Comparison of ENCODE assay signal across 28 mouse cellular contexts in genomic region chr11:114683029-114683721, GRCm38 (mm10). TPM values are rescaled to one million over a fixed set of nuclear protein-coding genes. Genes with fewer than 3 reads are reported as not detected.
A peak's percentile ranks its signal among the peaks of the same experiment; 100 is the strongest.
DNase-seq lines count a peak whose midpoint lies in the region; ATAC-seq and TF ChIP-seq lines count a peak whose summit lies in the region.
"Had no signal": no experiment of that assay in that cellular context is flagged by ENCODE, and none has a peak within 500 bp of the region (broad histone marks: within the 10 kb centered on the region; RNA-seq: fewer than 3 reads in every experiment).

No protein-coding gene starts in this region.

- H3K4me3 ChIP-seq in liver, adult 2 months (ENCODE audit: insufficient read depth, low read depth, low read length): no peak overlapping the region
- H3K4me3 ChIP-seq in liver, embryonic 11.5 days (ENCODE audit: low read depth, low read length): no peak overlapping the region
- no peak overlapping the region for H3K4me3 ChIP-seq in myocyte
- H3K4me3 ChIP-seq in hindbrain, postnatal 0 days (ENCODE audit: low read length): no peak overlapping the region
- no peak overlapping the region for H3K4me3 ChIP-seq in heart, embryonic 11.5 days (ENCODE audit: low read depth, low read length)
- H3K4me3 ChIP-seq: embryonic facial prominence, embryonic 15.5 days; forebrain, embryonic 15.5 days; hindbrain, embryonic 15.5 days; layer of hippocampus, adult 2 months; limb, embryonic 10.5 days; midbrain, embryonic 12.5 days; neural tube, embryonic 13.5 days had no signal

- H3K27me3 ChIP-seq in liver, adult 2 months (ENCODE audit: control insufficient read depth, insufficient read depth, low read length): no peaks in the 10 kb centered on the region
- no peaks in the 10 kb centered on the region for H3K27me3 ChIP-seq in liver, embryonic 11.5 days (replicated peaks; ENCODE audit: control insufficient read depth, insufficient read depth, low read length)
- no peaks in the 10 kb centered on the region for H3K27me3 ChIP-seq in myocyte (ENCODE audit: control insufficient read depth, insufficient read depth, insufficient read length)
- no peaks in the 10 kb centered on the region for H3K27me3 ChIP-seq in hindbrain, postnatal 0 days (ENCODE audit: insufficient read depth, low read length)
- peaks cover 2% of the 10 kb centered on the region; the same call in 1 of the 2 replicates for H3K27me3 ChIP-seq in heart, embryonic 11.5 days (ENCODE audit: control insufficient read depth, insufficient read depth, low read length)
- H3K27me3 ChIP-seq: embryonic facial prominence, embryonic 15.5 days; forebrain, embryonic 15.5 days; hindbrain, embryonic 15.5 days; midbrain, embryonic 12.5 days; neural tube, embryonic 13.5 days had no signal

- no peaks in the 10 kb centered on the region for H3K9me3 ChIP-seq in liver, embryonic 11.5 days (ENCODE audit: control insufficient read depth, low read length)
- H3K9me3 ChIP-seq in hindbrain, postnatal 0 days (ENCODE audit: low read length): no peaks in the 10 kb centered on the region
- H3K9me3 ChIP-seq in heart, embryonic 11.5 days (replicated peaks; ENCODE audit: control insufficient read depth, low read length): no peaks in the 10 kb centered on the region
- H3K9me3 ChIP-seq: embryonic facial prominence, embryonic 15.5 days; forebrain, embryonic 15.5 days; heart, embryonic 10.5 days; hindbrain, embryonic 15.5 days; limb, embryonic 10.5 days; midbrain, embryonic 12.5 days; neural tube, embryonic 13.5 days had no signal

- no peak for TF ChIP-seq POLR2A in liver, adult 2 months (IDR thresholded peaks at IDR 0.05; ENCODE audit: extremely low read depth, insufficient read depth, low read length)
- no peak for TF ChIP-seq POLR2A in myocyte (IDR thresholded peaks at IDR 0.05; ENCODE audit: insufficient read length, low read depth)

- H3K9ac ChIP-seq in liver, adult 2 months (ENCODE audit: low read depth, low read length): no peak overlapping the region
- H3K9ac ChIP-seq in liver, embryonic 11.5 days (ENCODE audit: low read depth, low read length): no peak overlapping the region
- no peak overlapping the region for H3K9ac ChIP-seq in hindbrain, postnatal 0 days (replicated peaks; ENCODE audit: low read length)
- no peak overlapping the region for H3K9ac ChIP-seq in heart, embryonic 11.5 days (ENCODE audit: low read depth, low read length)
- H3K9ac ChIP-seq: embryonic facial prominence, embryonic 15.5 days; forebrain, embryonic 15.5 days; hindbrain, embryonic 15.5 days; liver, postnatal 0 days; midbrain, embryonic 12.5 days; neural tube, embryonic 13.5 days had no signal

- no peak for TF ChIP-seq CTCF in liver, adult 2 months (IDR thresholded peaks at IDR 0.05; ENCODE audit: low read depth, low read length)
- no peak for TF ChIP-seq CTCF in hindbrain, postnatal 0 days (IDR thresholded peaks at IDR 0.05; ENCODE audit: low read depth)

- no peak overlapping the region for H3ac ChIP-seq in myocyte (ENCODE audit: control insufficient read depth, insufficient read length)

- peak overlapping the region; percentile 60 for H3K27ac ChIP-seq in liver, adult 2 months (replicated peaks; ENCODE audit: insufficient read depth, low read depth, low read length)
- H3K27ac ChIP-seq in liver, embryonic 11.5 days (ENCODE audit: low read depth, low read length): no peak overlapping the region
- no peak overlapping the region for H3K27ac ChIP-seq in hindbrain, postnatal 0 days
- H3K27ac ChIP-seq in heart, embryonic 11.5 days (ENCODE audit: low read depth, low read length): no peak overlapping the region
- H3K27ac ChIP-seq: embryonic facial prominence, embryonic 15.5 days; forebrain, embryonic 15.5 days; hindbrain, embryonic 15.5 days; layer of hippocampus, adult 2 months; midbrain, embryonic 12.5 days; neural tube, embryonic 13.5 days had no signal

- H3K4me1 ChIP-seq in liver, adult 2 months (ENCODE audit: control insufficient read depth, insufficient read depth, low read length): peaks cover 66% of the 10 kb centered on the region
- peaks cover 10% of the 10 kb centered on the region for H3K4me1 ChIP-seq in liver, embryonic 11.5 days (replicated peaks; ENCODE audit: control insufficient read depth, insufficient read depth, low read length)
- peaks cover 4% of the 10 kb centered on the region for H3K4me1 ChIP-seq in hindbrain, postnatal 0 days (ENCODE audit: insufficient read depth, low read length)
- H3K4me1 ChIP-seq in heart, embryonic 11.5 days (ENCODE audit: control insufficient read depth, insufficient read depth, low read length): peaks cover 26% of the 10 kb centered on the region

- WGBS in liver, adult 2 months: 83% methylated on average over 10 of the region's 10 CpGs
- 90% methylated on average over 10 of the region's 10 CpGs for WGBS in liver, embryonic 11.5 days
- 71% methylated on average over 10 of the region's 10 CpGs for WGBS in hindbrain, postnatal 0 days
- 86% methylated on average over 10 of the region's 10 CpGs for WGBS in heart, embryonic 11.5 days (ENCODE audit: insufficient replicate concordance)

- ATAC-seq in liver, embryonic 11.5 days (replicated peaks; ENCODE audit: low FRiP score): no peak
- ATAC-seq in hindbrain, postnatal 0 days: no peak
- no peak for ATAC-seq in heart, embryonic 11.5 days (replicated peaks; ENCODE audit: insufficient number of reproducible peaks, low FRiP score, low TSS enrichment)
- ATAC-seq: CD4-positive, CD25-positive, alpha-beta regulatory T cell, adult 4 months; forebrain, embryonic 15.5 days; intestine, embryonic 16.5 days; liver, postnatal 0 days had no signal

- no peak overlapping the region for H3K4me2 ChIP-seq in liver, embryonic 11.5 days
- H3K4me2 ChIP-seq in myocyte (ENCODE audit: low read depth): peak overlapping the region; percentile 14
- no peak overlapping the region for H3K4me2 ChIP-seq in hindbrain, postnatal 0 days (ENCODE audit: low read depth, low read length)
- H3K4me2 ChIP-seq in heart, embryonic 11.5 days: no peak overlapping the region
- H3K4me2 ChIP-seq: embryonic facial prominence, embryonic 15.5 days; forebrain, embryonic 15.5 days; hindbrain, embryonic 15.5 days; midbrain, embryonic 12.5 days; neural tube, embryonic 13.5 days had no signal

- H3K36me3 ChIP-seq in liver, adult 2 months (ENCODE audit: control insufficient read depth, insufficient read depth, low read length): no peaks in the 10 kb centered on the region
- no peaks in the 10 kb centered on the region for H3K36me3 ChIP-seq in liver, embryonic 11.5 days (ENCODE audit: control insufficient read depth, insufficient read depth, low read length)
- peaks cover 22% of the 10 kb centered on the region for H3K36me3 ChIP-seq in myocyte (ENCODE audit: control insufficient read depth, insufficient read depth)
- H3K36me3 ChIP-seq in hindbrain, postnatal 0 days (ENCODE audit: insufficient read depth, low read length): no peaks in the 10 kb centered on the region
- no peaks in the 10 kb centered on the region for H3K36me3 ChIP-seq in heart, embryonic 11.5 days (ENCODE audit: control insufficient read depth, insufficient read depth, low read length)
- H3K36me3 ChIP-seq: embryonic facial prominence, embryonic 15.5 days; forebrain, embryonic 15.5 days; heart, embryonic 10.5 days; hindbrain, embryonic 15.5 days; limb, embryonic 10.5 days; midbrain, embryonic 12.5 days; neural tube, embryonic 13.5 days had no signal

- H3K79me2 ChIP-seq in liver, adult 2 months (ENCODE audit: control insufficient read depth, insufficient read depth, low read length): peaks cover 37% of the 10 kb centered on the region
- H3K79me2 ChIP-seq in myocyte (ENCODE audit: control insufficient read depth, insufficient read depth): peaks cover 81% of the 10 kb centered on the region

- DNase-seq in cerebellum, adult 11-12 months: peak; percentile 65
- DNase-seq in cerebellum, postnatal 36 days: no peak
- no peak for DNase-seq in liver, adult 2 months (ENCODE audit: extremely low read depth, low read depth, low spot score)
- no peak for DNase-seq in liver, embryonic 11.5 days (ENCODE audit: low spot score)
- DNase-seq in ZHBTc4 (ENCODE audit: low read depth, low spot score): peak; percentile 92
- DNase-seq in hindbrain, postnatal 0 days (ENCODE audit: low spot score): no peak
- DNase-seq: adrenal gland, adult 2 months; kidney, postnatal 14 days; liver, postnatal 0 days; lung, postnatal 14 days; retina, postnatal 1 day; thymus, adult 18-20 months; thymus, postnatal 36 days had no signal

TF ChIP-seq in myocyte, 11 proteins besides CTCF, POLR2A, EP300 and RAD21:
- TF ChIP-seq MAX (IDR thresholded peaks at IDR 0.05; ENCODE audit: low read depth): no peak

RNA-seq across cellular contexts. Expression of gene Ttyh2, which starts 7.9 kb away (rescaled TPM):
- 25.6 and 42.6 TPM in 2 replicates for total RNA-seq in liver, adult 2 months (2014; rRNA removed)
- polyA plus RNA-seq in liver, adult 2 months (2012; rRNA removed): 65.5 and 66.9 TPM in 2 replicates
- polyA plus RNA-seq in liver, embryonic 11.5 days (2014; fragmentation: Nextera tagmentation; extraction: Ambion mirVana): 7.1 and 7.4 TPM in 2 replicates
- polyA plus RNA-seq in myocyte (2012; fragmentation: generic; extraction: Trizol): 40.6 TPM
- total RNA-seq in hindbrain, postnatal 0 days (2014; rRNA removed): 75.8 and 80.4 TPM in 2 replicates
- 38.6 and 40.3 TPM in 2 replicates for polyA plus RNA-seq in hindbrain, postnatal 0 days (2015; fragmentation: Nextera tagmentation; extraction: Ambion mirVana)
- 5.0 and 5.1 TPM in 2 replicates for polyA plus RNA-seq in heart, embryonic 11.5 days (2014; fragmentation: Nextera tagmentation; extraction: Ambion mirVana)

RNA-seq across cellular contexts. Expression of gene Rpl38, which starts 14.9 kb away (rescaled TPM):
- total RNA-seq in liver, adult 2 months (2014; rRNA removed): 969 and 1,006 TPM in 2 replicates
- 245 and 258 TPM in 2 replicates for polyA plus RNA-seq in liver, adult 2 months (2012; rRNA removed)
- polyA plus RNA-seq in liver, embryonic 11.5 days (2014; fragmentation: Nextera tagmentation; extraction: Ambion mirVana): 1,440 and 1,641 TPM in 2 replicates
- polyA plus RNA-seq in myocyte (2012; fragmentation: generic; extraction: Trizol): 3,783 TPM
- 577 and 578 TPM in 2 replicates for total RNA-seq in hindbrain, postnatal 0 days (2014; rRNA removed)
- polyA plus RNA-seq in hindbrain, postnatal 0 days (2015; fragmentation: Nextera tagmentation; extraction: Ambion mirVana): 954 and 958 TPM in 2 replicates
- polyA plus RNA-seq in heart, embryonic 11.5 days (2014; fragmentation: Nextera tagmentation; extraction: Ambion mirVana): 781 and 853 TPM in 2 replicates

RNA-seq across cellular contexts. Expression of gene Dnaic2, which starts 44.0 kb away (rescaled TPM):
- not detected in 2 replicates for total RNA-seq in liver, adult 2 months (2014; rRNA removed)
- 0.13 TPM in 1 of 2 replicates, not detected in the other for polyA plus RNA-seq in liver, adult 2 months (2012; rRNA removed)
- not detected in 2 replicates for polyA plus RNA-seq in liver, embryonic 11.5 days (2014; fragmentation: Nextera tagmentation; extraction: Ambion mirVana)
- polyA plus RNA-seq in myocyte (2012; fragmentation: generic; extraction: Trizol): 1.00 TPM
- 5.1 and 5.8 TPM in 2 replicates for total RNA-seq in hindbrain, postnatal 0 days (2014; rRNA removed)
- 3.1 and 3.2 TPM in 2 replicates for polyA plus RNA-seq in hindbrain, postnatal 0 days (2015; fragmentation: Nextera tagmentation; extraction: Ambion mirVana)
- 0.20 and 0.50 TPM in 2 replicates for polyA plus RNA-seq in heart, embryonic 11.5 days (2014; fragmentation: Nextera tagmentation; extraction: Ambion mirVana)
- total RNA-seq: common myeloid progenitor, adult 5-6 weeks; hematopoietic stem cell, adult 5-6 weeks; megakaryocyte, adult 5-6 weeks had no signal
- polyA plus RNA-seq: CD4-positive, CD25-positive, alpha-beta regulatory T cell, adult 4 months had no signal

Comparison
In these comparisons a context has a peak if more than half of its experiments do, and no peak if none do; other contexts are left out.
1. DNase-seq: peak in cerebellum, adult 11-12 months (single experiment) and ZHBTc4 (single experiment); none in cerebellum, postnatal 36 days (0 of 2), liver, adult 2 months (single experiment), liver, embryonic 11.5 days (single experiment) and hindbrain, postnatal 0 days (single experiment).